Mouse (Mus musculus) bone marrow macrophage, adult 2 months (primary cell): ENCODE data around the gene Lipc.

Source experiments
- CTCF ChIP-seq: IDR thresholded peaks from 2 replicates; pipeline ENCODE4 v1.5.1; 2012; ENCODE audit warnings: low read depth, mild to moderate bottlenecking, low read length, moderate library complexity
- POLR2A ChIP-seq: IDR thresholded peaks from 2 replicates; pipeline ENCODE4 v1.6.1; 2012; ENCODE audit warnings: mild to moderate bottlenecking, low read depth, low read length, borderline replicate concordance

- TF ChIP-seq POLR2A (no peak), CTCF (no peak)
Observed at GRCm38 (mm10) chr9:70938134-70938533, 13.9 kb downstream of the Lipc start.
